Mouse (Mus musculus): ENCODE results near the gene Gpc6. TPM values are rescaled to one million over a fixed set of nuclear protein-coding genes. Genes with fewer than 3 reads are reported as not detected.

Gpc6 gene
- total RNA-seq, 2 experiments from 2014 or later, result 22.7 to 30.5 TPM

DNA sequence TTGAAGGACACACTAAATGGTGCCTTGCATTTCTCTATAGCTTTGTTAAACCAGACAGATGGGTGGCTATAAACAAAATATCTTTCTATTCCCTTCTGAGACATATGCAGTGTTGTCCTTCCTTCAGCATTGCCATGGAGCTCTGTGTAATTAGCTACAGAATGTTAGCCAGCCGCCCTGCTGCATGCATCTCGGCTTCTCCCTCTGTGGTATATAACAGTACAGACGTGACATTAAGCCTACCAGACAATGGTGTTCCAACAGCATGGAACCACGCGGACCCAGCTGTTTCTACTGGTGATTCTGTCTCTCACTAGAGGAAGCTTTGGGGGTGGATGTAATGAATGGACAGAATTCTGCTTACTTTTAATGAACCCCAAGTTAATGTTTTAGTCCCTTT is 115.9 kb downstream of the Gpc6 start:
- DNase-seq (ENCODE audit: low spot score in 2 of 2), result peak; percentile 23 to 44

DNA sequence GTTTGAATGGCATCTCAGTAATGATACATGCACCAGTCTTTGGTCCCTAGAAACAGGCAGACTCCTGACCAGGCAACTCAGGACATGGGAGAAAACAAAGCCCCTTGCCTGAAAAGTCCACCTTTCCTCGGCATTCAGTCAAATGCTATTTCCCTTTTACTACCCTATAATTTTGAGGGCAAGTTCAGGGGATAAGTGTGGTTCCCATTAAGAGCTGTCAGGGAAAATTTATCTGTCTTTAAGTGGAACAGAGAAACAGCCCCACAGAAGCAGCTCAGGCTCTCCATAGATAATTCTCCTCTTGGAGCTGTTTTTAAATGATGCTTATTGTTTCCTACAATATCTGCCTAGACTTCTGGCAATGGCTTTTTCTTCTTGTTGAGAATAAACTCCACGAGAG is 123.8 kb downstream of the Gpc6 start:
- intact Hi-C loops (cut with DNase I), result no loop called here
- no peak for DNase-seq (ENCODE audit: low spot score in 2 of 2)

More for the DNA sequence above, 115.9 kb downstream of the Gpc6 start:
- intact Hi-C loops (cut with DNase I), result no loop called here

DNA sequence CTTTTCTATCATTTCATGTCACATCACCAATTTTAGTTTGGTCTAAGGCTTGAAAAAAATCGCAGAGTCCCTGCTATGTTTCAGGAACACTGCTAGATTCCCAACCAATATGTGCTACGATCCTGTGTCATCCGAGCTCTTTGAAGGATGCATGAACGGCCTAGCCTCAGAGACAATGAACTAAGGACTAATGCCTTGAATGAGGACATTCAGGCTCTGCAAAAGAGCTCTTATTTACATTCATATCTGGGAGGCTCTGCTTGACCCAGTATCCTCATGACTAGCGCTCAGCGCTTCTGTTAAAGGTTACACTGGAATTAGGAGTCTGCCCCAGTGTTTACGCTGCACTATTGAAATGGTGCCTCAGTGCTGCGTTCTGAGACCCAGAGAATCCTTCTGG is 125.8 kb downstream of the Gpc6 start:
- no peak for DNase-seq (ENCODE audit: low spot score in 2 of 2)
- intact Hi-C loops (cut with DNase I), result no loop called here

- intact Hi-C loops (cut with DNase I), result no loop called here
- no peak for DNase-seq (ENCODE audit: low spot score in 2 of 2)
Observed at GRCm38 (mm10) chr14:117053361-117053760, 128.2 kb downstream of the Gpc6 start.

GRCm38 (mm10) chr14:117055134-117055533 is 130.0 kb downstream of the Gpc6 start:
- no peak for DNase-seq (ENCODE audit: low spot score in 2 of 2)

DNA sequence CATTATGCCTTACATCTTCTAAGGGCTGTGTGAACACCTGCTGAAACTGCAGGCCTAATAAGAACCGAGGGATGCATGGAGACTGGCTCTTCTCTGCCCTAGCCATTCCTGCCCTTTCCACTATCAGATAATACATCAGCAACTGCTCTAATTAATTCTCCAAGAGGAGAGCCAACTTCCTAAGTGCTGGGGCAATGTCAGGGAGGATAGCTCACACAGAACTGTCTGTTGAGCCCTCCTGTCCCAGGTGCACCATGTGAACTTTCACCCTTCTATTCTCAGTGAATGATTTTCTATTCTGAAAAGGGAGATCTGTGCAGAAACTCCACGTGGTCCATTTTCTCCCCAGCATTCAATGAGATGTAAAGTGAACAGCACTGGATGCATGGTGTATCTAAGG is 136.0 kb downstream of the Gpc6 start:
- DNase-seq (ENCODE audit: low spot score in 2 of 2), result no peak
- intact Hi-C loops (cut with DNase I), result no loop called here

More at GRCm38 (mm10) chr14:117055134-117055533, 130.0 kb downstream of the Gpc6 start:
- intact Hi-C loops (cut with DNase I), result no loop called here

DNA sequence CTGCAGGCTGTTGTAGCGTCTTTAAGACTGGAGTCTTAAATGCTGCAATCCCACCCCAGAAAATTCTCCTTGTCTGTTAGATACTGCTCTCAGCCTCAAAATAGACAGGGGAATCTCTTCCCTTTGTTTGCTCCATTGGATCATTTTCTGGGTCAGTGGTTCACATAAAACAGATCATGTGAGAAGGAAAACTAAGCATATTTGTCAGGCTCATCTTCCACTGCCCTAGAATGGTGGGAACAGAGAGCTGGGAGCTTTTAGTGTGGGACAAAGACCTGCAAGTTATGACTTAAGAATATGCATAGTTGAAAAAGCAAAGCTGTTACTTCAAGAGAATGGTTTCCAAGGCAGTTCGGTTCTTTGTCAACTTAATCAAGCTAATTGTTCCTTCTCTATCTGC is 136.4 kb downstream of the Gpc6 start:
- intact Hi-C loops (cut with DNase I), result no loop called here

DNA sequence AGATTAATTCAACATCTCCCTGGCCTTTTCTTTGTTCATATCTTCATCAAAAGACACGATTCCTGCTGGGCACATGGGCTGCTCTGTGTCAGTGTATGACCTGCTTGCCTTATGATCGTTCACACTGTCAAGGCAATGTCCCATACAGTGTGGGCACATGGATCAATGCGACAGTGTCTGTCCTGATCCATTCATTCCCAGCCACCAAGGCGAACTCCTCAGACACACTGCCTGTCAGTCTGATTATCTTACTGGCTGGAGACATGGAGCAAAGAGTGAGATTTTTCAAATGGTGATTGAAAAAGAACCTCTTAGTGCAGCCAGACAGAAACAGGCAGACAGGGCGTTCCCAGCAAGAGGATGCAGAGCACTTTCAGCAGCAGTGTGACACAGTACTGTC is 143.1 kb downstream of the Gpc6 start:
- intact Hi-C loops (cut with DNase I), result no loop called here
- no peak for DNase-seq (ENCODE audit: low spot score in 2 of 2)

More for the DNA sequence above, 136.4 kb downstream of the Gpc6 start:
- no peak for DNase-seq (ENCODE audit: low spot score in 2 of 2)

DNA sequence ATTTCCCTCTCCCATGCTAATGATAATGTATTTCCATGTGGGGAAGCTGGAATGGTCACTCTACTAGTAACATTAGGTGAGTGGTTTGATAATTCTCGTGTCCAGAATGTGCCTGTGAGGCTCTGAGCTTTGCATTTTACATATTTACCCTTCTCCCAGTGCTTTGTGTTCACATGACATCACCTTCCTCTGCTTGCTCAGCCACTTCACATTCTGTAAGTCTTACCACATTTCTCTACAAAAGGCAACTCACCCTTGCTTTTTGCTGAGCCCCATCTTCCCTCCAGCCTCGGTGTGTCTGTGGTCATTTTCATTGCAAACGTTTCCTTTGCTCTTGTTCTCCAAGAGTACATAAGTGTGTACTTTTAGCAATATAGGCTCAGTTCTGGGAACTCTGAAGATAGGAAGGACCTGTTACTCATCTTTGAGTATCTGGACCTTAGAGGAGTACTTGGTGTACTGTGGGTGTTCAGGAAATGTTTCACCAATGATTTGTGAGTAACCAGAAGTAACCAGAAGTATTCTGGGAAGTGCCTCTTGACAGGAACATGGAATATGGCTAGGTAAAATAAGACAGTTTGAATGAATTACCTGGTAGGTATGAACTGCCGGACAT is 145.5 kb downstream of the Gpc6 start:
- intact Hi-C loops (cut with DNase I), result no loop called here

DNA sequence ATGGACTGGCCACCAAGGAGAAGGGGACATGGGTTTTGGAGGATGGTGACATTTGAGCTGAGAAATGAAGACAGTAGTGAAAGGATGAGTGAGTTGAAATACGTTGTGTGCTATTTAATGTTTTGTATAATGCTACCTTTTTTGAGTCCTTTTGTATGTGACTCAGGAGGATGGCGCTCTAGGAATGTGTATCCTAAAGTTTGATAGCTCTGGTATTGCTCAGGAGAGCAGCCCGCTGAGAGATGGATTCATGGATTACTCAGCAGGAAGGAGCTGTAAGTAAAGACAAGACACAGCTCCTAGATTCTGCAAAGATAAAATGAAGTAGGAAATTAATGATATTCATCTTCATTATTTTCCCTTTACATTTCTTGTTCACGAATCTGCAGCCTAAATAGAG is 168.5 kb downstream of the Gpc6 start:
- no peak for DNase-seq (ENCODE audit: low spot score in 2 of 2)
- intact Hi-C loops (cut with DNase I), result no loop called here

More for the DNA sequence above, 145.5 kb downstream of the Gpc6 start:
- DNase-seq (ENCODE audit: low spot score in 2 of 2), result no peak

DNA sequence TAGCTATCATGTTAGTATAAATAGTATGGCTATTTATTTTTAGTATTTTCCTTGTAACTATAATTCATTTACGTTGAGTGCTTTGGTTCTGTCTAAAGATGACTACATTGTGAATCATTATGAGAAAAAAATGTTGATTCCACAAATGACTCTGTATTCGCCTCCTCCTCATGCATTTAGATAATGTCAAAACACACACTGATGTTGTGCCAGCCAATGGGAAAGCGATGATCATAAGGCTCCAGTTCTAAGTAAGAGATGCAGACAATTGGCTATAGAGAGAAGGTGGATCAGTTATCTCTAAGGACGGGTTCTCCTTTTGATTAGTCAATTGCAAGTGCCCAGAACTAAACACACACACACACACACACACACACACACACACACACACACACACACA is 181.8 kb downstream of the Gpc6 start:
- DNase-seq (ENCODE audit: low spot score in 2 of 2), result peak in 1 of 2 experiments; percentile 8
- intact Hi-C loops (cut with DNase I), result no loop called here

GRCm38 (mm10) chr14:117113153-117113552 is 188.0 kb downstream of the Gpc6 start:
- intact Hi-C loops (cut with DNase I), result no loop called here
- no peak for DNase-seq (ENCODE audit: low spot score in 2 of 2)

DNA sequence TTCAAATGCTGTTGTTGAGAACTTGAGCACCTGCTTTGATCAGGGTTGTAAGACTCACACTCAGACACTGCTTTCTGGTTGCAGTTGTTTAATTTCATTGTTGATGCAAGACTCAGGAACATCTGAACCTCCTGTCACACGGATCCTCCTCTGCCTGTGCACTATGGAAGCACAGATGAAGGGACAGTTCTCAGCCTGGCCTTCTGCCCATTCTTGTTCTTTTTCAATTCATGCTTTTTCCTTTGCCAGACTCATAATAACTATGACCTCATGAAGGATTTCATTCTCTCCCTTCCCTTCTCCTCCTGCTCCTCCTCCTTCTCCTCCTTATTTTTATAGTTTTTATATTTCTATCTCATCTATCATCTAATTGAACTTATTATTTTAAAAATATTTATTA is 196.9 kb downstream of the Gpc6 start:
- DNase-seq (ENCODE audit: low spot score in 2 of 2), result no peak
- intact Hi-C loops (cut with DNase I), result no loop called here

DNA sequence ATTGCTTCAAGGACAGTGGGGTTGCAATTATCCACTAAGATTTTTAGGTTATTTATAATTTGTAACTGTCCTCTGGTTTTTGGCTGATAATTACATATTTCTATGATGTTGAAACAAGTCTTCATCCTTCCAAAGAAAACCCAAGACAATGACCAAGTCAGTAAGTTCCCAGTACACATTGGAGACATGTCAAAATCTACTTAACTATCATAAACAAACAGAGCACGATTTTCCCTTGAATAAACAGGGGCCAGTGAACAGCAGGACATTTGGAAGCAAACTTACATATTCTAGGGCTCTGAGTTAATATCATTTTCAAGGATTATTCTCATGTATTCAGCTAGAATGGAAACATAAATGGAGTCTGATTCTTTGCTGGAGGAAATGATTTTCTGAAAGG is 205.2 kb downstream of the Gpc6 start:
- DNase-seq (ENCODE audit: low spot score in 2 of 2), result no peak
- intact Hi-C loops (cut with DNase I), result no loop called here

DNA sequence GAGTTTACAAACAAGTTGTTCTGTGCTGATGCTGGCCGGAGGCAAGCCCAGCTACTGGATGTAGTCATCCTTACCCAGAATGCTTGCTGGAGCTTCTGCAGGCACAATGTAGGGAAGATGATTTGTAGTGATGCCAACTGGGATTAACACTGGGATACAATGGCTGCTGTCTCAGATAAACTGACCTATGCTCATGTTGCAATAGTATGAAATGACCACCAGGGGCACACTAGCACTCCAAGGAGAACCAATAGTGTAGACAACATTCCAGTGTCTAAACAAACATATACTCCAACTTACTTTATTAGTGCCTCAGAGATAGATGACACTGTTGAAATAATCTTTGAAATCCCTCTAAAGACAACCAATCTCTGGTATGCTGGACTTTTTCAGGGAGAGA is 206.2 kb downstream of the Gpc6 start:
- DNase-seq (ENCODE audit: low spot score in 2 of 2), result no peak
- intact Hi-C loops (cut with DNase I), result no loop called here

DNA sequence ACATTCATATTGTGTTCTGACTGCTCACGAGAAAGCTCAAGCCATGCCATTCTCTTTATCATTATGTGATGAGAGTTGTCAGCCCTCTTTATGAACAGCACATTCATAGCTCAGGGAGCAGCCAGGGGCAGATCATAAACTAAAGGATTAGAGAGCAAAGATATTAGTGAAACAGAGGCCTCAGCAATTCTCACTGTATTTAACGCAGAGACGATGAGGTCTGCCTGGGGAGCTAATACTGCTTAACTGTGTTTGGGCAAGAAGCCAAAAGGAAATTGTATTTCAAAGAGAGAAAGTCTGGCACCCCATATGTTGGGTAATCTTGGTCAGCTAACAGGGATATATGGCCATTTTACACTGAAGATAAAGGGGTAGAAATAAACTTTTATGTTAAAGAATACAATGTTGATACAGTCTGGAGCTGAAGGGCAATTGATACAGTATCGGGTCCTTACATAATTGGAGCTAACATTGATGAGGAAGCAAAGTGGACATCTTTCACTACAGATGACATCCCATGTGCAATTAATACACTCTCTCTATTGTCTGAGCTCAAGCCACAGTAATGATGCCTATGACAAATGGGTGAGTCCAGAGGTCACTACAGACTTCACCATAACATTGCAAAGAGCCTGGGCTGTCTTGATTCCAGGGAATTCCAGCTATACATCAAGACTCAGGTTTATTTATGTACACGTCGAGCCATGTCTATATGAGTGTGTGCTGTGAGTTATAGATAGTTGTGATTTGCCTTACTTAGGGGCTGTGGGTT is 216.1 kb downstream of the Gpc6 start:
- intact Hi-C loops (cut with DNase I), result no loop called here
- DNase-seq (ENCODE audit: low spot score in 2 of 2), result no peak

DNA sequence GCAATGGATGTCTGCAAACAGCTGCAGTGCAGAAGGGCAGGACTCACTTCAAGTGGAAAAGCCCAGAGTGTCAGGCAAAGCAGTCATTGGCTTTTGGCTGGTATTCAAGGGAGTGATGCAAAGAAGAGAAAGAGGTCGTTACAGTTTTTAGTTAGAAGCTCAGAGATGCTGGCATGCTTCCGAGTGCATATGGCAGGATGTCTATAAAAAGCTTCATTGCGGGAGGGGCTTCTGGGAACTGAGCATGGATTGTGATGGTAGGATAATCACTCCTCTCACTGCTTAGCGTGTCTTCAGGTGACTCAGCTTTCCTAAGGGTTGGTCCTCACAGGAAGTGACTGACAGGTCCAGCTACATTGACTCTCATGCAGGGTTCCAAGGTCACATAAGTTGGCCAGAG is 221.0 kb downstream of the Gpc6 start:
- intact Hi-C loops (cut with DNase I), result no loop called here
- peak; percentile 55 to 61 for DNase-seq (ENCODE audit: low spot score in 2 of 2)

- intact Hi-C loops (cut with DNase I), result no loop called here
- no peak for DNase-seq (ENCODE audit: low spot score in 2 of 2)
Observed at GRCm38 (mm10) chr14:117146665-117147064, 221.6 kb downstream of the Gpc6 start.

DNA sequence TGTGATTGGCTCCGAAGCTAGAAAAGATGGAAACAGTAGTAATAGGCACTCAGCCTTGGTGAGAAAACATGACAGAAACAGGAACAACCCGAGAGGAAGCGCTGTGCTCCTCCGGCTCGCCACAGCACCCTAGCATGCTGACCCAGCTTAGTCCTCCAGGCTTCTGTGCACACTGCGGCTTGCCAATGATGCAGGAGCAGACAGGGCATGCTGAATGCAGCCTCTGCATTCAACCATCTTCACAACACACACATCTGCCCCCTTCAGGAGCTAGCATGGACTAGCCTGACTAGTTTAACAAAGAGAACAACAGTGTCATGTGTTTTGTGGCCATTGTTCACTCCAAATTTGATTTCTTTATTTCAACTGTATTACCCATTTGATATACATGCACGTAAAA is 226.5 kb downstream of the Gpc6 start:
- intact Hi-C loops (cut with DNase I), result no loop called here
- DNase-seq (ENCODE audit: low spot score in 2 of 2), result no peak

GRCm38 (mm10) chr14:117155884-117156465 is 230.9 kb downstream of the Gpc6 start:
- intact Hi-C loops (cut with DNase I), result no loop called here
- DNase-seq (ENCODE audit: low spot score in 2 of 2), result no peak

- intact Hi-C loops (cut with DNase I), result no loop called here
- DNase-seq (ENCODE audit: low spot score in 2 of 2), result no peak
Observed at GRCm38 (mm10) chr14:117157426-117157825, 232.3 kb downstream of the Gpc6 start.

All from left cerebral cortex, postnatal 14 days (tissue).